Mouse (Mus musculus): ENCODE measurements at regions not wholly inside any gene's neighbourhood (a gene's known extent, or its start where the extent isn't known, plus 50 kb on each side); places are given as distances from the start of the nearest gene placed in this dataset.

GRCm38 (mm10) chr3:128723100-128723499 lies 476.6 kb upstream of the Pitx2 start:
- DNase-seq = no peak

GRCm38 (mm10) chr3:128720276-128720675 lies 479.4 kb upstream of the Pitx2 start:
- DNase-seq = no peak

GRCm38 (mm10) chr3:128719226-128719625 lies 480.5 kb upstream of the Pitx2 start:
- DNase-seq = no peak

GRCm38 (mm10) chr3:128707270-128707669 lies 492.4 kb upstream of the Pitx2 start:
- no peak for DNase-seq

- DNase-seq = no peak
These were observed 531.1 kb upstream of the Pitx2 start for GRCm38 (mm10) chr3:128668468-128669127.

- no peak for DNase-seq
These were observed 534.5 kb upstream of the Pitx2 start for GRCm38 (mm10) chr3:128665184-128665583.

- DNase-seq = no peak
These were observed 562.5 kb upstream of the Pitx2 start for GRCm38 (mm10) chr3:128636960-128637755.

- DNase-seq = no peak
These were observed 572.0 kb upstream of the Pitx2 start for GRCm38 (mm10) chr3:128627696-128628095.

GRCm38 (mm10) chr3:128616675-128617074 lies 583.0 kb upstream of the Pitx2 start:
- no peak for DNase-seq

- DNase-seq = no peak
These were observed 586.0 kb upstream of the Pitx2 start for GRCm38 (mm10) chr3:128613657-128614056.

- DNase-seq = no peak
These were observed 588.9 kb upstream of the Pitx2 start for GRCm38 (mm10) chr3:128610731-128611130.

GRCm38 (mm10) chr3:128608694-128609093 lies 591.0 kb upstream of the Pitx2 start:
- no peak for DNase-seq

GRCm38 (mm10) chr3:128575339-128576129 lies 624.1 kb upstream of the Pitx2 start:
- no peak for DNase-seq

- no peak for DNase-seq
These were observed 629.1 kb upstream of the Pitx2 start for GRCm38 (mm10) chr3:128570551-128570950.

GRCm38 (mm10) chr3:128565386-128565785 lies 634.3 kb upstream of the Pitx2 start:
- DNase-seq = no peak

GRCm38 (mm10) chr3:128546416-128547327 lies 650.5 kb upstream of the Fam241a start:
- peak; percentile 23 for DNase-seq

- DNase-seq = no peak
These were observed 629.3 kb upstream of the Fam241a start for GRCm38 (mm10) chr3:128525427-128525826.

GRCm38 (mm10) chr3:128520671-128521103 lies 624.6 kb upstream of the Fam241a start:
- peak; percentile 3 for DNase-seq

GRCm38 (mm10) chr3:128519913-128520316 lies 623.8 kb upstream of the Fam241a start:
- peak; percentile 2 for DNase-seq

GRCm38 (mm10) chr3:128518806-128519205 lies 622.7 kb upstream of the Fam241a start:
- no peak for DNase-seq

GRCm38 (mm10) chr3:128471111-128471510 lies 575.0 kb upstream of the Fam241a start:
- peak; percentile 4 for DNase-seq

GRCm38 (mm10) chr3:128429706-128430105 lies 533.6 kb upstream of the Fam241a start:
- DNase-seq = no peak
